Mouse (Mus musculus) testis, adult 2 months (tissue): Measurements from ENCODE around the gene Ces1c.

Experiments used
- CTCF ChIP-seq: fragments of 200-500 bp; IDR thresholded peaks from 2 replicates; pipeline ENCODE4 v1.5.1; 2012; ENCODE audit warnings: low read depth, mild to moderate bottlenecking, inconsistent platforms, low read length, moderate library complexity; ENCODE audit not compliant: control insufficient read depth, insufficient read depth, insufficient replicate concordance
- POLR2A ChIP-seq: fragments of 200-500 bp; IDR thresholded peaks from 2 replicates; pipeline ENCODE4 v1.6.1; 2012; ENCODE audit warnings: low read depth, mild to moderate bottlenecking, inconsistent platforms, low read length, moderate library complexity; ENCODE audit not compliant: control insufficient read depth

DNA sequence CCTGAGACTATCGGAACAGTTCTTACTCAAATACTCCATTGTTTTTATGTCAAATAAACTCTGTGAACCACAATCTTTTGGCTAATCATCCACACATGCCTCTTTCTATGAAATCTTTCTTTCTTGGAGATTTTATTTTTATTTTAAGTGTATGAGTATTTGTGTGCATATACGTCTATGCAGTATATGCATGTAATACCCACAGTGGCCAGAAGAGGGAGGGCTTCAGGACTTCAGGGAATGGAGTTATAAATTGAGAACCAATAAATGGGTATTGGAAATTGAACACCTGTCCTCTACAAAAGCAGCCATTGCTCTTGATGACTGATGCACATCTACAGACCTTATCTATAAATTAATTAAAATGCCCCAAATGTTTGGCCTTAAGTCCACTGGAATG, 1.1 kb upstream of the Ces1c start:
- TF ChIP-seq POLR2A (no peak), CTCF (no peak)
